Mouse (Mus musculus): ENCODE results near the gene Pnkd. TPM values are rescaled to one million over a fixed set of nuclear protein-coding genes. Genes with fewer than 3 reads are reported as not detected.

Pnkd gene
- polyA plus RNA-seq, 1 experiment from 2014 or later: 112 TPM

DNA sequence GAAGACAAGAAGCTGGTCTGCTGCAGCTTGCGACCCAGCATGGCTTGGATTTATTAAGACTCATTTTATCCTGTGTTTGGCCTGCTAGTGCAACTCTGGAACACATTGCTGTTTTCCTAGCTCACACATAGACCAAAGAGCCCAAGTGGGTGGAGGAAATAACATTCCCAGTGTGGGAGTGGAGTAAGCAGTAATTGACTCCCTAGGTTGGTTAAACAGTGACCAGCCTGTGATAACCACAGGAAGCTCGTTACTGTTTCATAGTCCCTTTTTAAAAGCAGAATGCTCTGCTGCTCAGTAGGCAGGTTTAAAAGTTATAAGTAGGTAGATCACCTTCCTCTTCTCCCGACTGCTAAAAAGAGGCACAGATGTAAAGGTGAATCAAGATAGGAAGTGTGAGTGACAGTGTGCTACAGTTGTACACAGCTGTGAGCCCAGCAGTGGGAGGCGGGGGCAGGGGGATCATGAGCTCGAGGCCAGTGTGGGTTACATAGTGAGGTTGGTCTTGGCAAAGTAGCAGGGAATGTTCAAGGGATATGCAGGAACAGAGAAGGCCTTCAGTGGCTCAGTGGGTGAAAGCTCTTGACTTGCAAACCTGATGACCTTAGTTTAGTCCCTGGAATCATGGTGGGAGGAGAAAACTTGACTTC lies 35.3 kb upstream of the Pnkd start:
- no peak; the same call in 1 of the 2 replicates for ATAC-seq (ENCODE audit: low FRiP score, low read depth)
- Histone ChIP-seq H3K36me3 (peaks cover 70% of the 10 kb centered on the region), H3K9me3 (no peaks in the 10 kb centered on the region), H3K4me2 (replicated peaks) (no peak overlapping the region), H3K4me1 (no peaks in the 10 kb centered on the region), H3K27ac (peak overlapping the region; percentile 28; the same call in 1 of the 2 replicates), H3K4me3 (no peak overlapping the region), H3K9ac (no peak overlapping the region), H3K27me3 (no peaks in the 10 kb centered on the region)
- WGBS: 51% methylated on average over 5 of the region's 5 CpGs

DNA sequence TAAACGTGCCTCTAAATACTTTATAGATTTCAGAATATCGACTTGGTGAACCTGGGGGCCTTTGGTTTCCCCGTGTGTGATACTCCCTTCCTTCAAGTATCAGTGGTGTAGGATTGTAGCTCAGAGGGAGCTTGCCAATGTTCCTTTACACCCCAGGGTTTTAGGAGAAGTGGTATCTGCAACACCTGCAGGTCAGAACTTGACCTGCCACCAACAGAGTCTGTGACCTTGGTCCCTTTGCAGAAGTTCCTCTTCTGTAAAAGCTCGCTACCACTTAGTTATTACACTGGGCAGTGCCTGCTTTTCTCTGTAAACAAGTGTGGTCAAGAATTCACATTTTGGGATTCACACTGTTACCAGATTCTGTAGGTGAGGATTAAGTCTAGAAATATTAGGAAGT lies 34.6 kb upstream of the Pnkd start:
- Histone ChIP-seq H3K36me3 (peaks cover 76% of the 10 kb centered on the region), H3K27ac (no peak overlapping the region), H3K9ac (no peak overlapping the region), H3K4me2 (replicated peaks) (no peak overlapping the region), H3K4me3 (no peak overlapping the region), H3K27me3 (no peaks in the 10 kb centered on the region), H3K9me3 (no peaks in the 10 kb centered on the region), H3K4me1 (no peaks in the 10 kb centered on the region)
- ATAC-seq (ENCODE audit: low FRiP score, low read depth): no peak
- 80% methylated on average over 4 of the region's 4 CpGs for WGBS

DNA sequence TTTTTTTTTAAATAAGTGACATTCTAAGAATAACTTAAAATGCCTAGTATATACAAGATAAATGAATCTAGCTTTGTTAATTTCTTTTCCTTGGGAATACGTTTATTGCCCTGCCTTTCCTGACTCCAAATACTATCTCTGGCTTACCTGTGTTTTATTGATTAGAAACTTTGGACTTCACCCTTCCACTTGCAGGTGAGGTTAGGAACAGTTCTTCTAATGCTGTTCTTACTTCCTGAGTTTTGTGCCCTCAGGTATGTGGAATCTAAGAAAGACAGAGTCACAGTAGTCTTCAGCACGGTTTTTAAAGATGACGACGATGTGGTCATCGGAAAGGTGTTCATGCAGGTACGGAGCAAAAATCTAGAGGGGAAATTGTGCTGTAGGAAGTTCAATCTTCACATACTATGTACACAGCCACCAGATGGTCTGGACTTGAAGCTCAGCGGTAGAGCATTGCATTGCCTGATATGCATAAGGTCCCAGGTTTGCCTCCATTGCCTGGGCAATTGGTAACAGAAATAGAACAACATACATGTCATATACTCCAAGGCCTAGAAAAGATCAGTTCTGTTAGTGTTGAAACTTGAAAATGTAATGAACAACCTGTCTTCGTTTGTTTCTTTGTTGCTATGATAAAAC lies 28.9 kb upstream of the Pnkd start:
- no peak for ATAC-seq (ENCODE audit: low FRiP score, low read depth)
- Histone ChIP-seq H3K4me2 (replicated peaks) (no peak overlapping the region), H3K4me1 (no peaks in the 10 kb centered on the region), H3K9me3 (no peaks in the 10 kb centered on the region), H3K27me3 (no peaks in the 10 kb centered on the region), H3K36me3 (peaks cover 88% of the 10 kb centered on the region), H3K4me3 (no peak overlapping the region), H3K27ac (no peak overlapping the region), H3K9ac (no peak overlapping the region)
- WGBS: 97% methylated on average over 8 of the region's 8 CpGs

- Histone ChIP-seq H3K36me3 (peaks cover 86% of the 10 kb centered on the region), H3K9me3 (no peaks in the 10 kb centered on the region), H3K27ac (no peak overlapping the region), H3K4me2 (replicated peaks) (no peak overlapping the region), H3K9ac (no peak overlapping the region), H3K4me1 (no peaks in the 10 kb centered on the region), H3K4me3 (no peak overlapping the region), H3K27me3 (no peaks in the 10 kb centered on the region)
- ATAC-seq (ENCODE audit: low FRiP score, low read depth): no peak
- 87% methylated on average over 4 of the region's 4 CpGs for WGBS
Measured at GRCm38 (mm10) chr1:74256782-74257181, 27.9 kb upstream of the Pnkd start.

- Histone ChIP-seq H3K4me3 (no peak overlapping the region), H3K36me3 (peaks cover 92% of the 10 kb centered on the region), H3K9me3 (no peaks in the 10 kb centered on the region), H3K27ac (no peak overlapping the region), H3K4me2 (replicated peaks) (no peak overlapping the region), H3K9ac (no peak overlapping the region), H3K4me1 (no peaks in the 10 kb centered on the region), H3K27me3 (no peaks in the 10 kb centered on the region)
- 86% methylated on average over 6 of the region's 6 CpGs for WGBS
- ATAC-seq (ENCODE audit: low FRiP score, low read depth): no peak
Measured at GRCm38 (mm10) chr1:74262510-74262909, 22.2 kb upstream of the Pnkd start.

- Histone ChIP-seq H3K27me3 (no peaks in the 10 kb centered on the region), H3K4me3 (no peak overlapping the region), H3K27ac (no peak overlapping the region), H3K4me2 (replicated peaks) (no peak overlapping the region), H3K9ac (no peak overlapping the region), H3K9me3 (no peaks in the 10 kb centered on the region), H3K36me3 (peaks cover 59% of the 10 kb centered on the region), H3K4me1 (no peaks in the 10 kb centered on the region)
- ATAC-seq (ENCODE audit: low FRiP score, low read depth): no peak
- 88% methylated on average over 8 of the region's 8 CpGs for WGBS
Measured at GRCm38 (mm10) chr1:74268750-74269149, 16.0 kb upstream of the Pnkd start.

- no peak overlapping the region for H3K9ac ChIP-seq
- no peaks in the 10 kb centered on the region for H3K27me3 ChIP-seq
- peaks cover 12% of the 10 kb centered on the region for H3K4me1 ChIP-seq
- no peak overlapping the region for H3K4me2 ChIP-seq (replicated peaks)
- H3K36me3 ChIP-seq: peaks cover 30% of the 10 kb centered on the region
- WGBS: 78% methylated on average over 4 of the region's 4 CpGs
- ATAC-seq (ENCODE audit: low FRiP score, low read depth): no peak
- no peak overlapping the region for H3K4me3 ChIP-seq
- no peaks in the 10 kb centered on the region for H3K9me3 ChIP-seq
- no peak overlapping the region for H3K27ac ChIP-seq
Measured at GRCm38 (mm10) chr1:74271659-74272058, 13.1 kb upstream of the Pnkd start.

GRCm38 (mm10) chr1:74275015-74275414 lies 9.7 kb upstream of the Pnkd start:
- ATAC-seq (ENCODE audit: low FRiP score, low read depth): no peak
- peaks cover 19% of the 10 kb centered on the region for H3K36me3 ChIP-seq
- peaks cover 12% of the 10 kb centered on the region for H3K4me1 ChIP-seq
- H3K4me3 ChIP-seq: no peak overlapping the region
- no peak overlapping the region; the same call in 1 of the 2 replicates for H3K27ac ChIP-seq
- H3K9ac ChIP-seq: no peak overlapping the region
- 7% methylated on average over 9 of the region's 9 CpGs for WGBS
- no peak overlapping the region; the same call in 1 of the 2 replicates for H3K4me2 ChIP-seq (replicated peaks)
- H3K9me3 ChIP-seq: no peaks in the 10 kb centered on the region
- no peaks in the 10 kb centered on the region for H3K27me3 ChIP-seq

- ATAC-seq (ENCODE audit: low FRiP score, low read depth): no peak
- no peak overlapping the region for H3K4me3 ChIP-seq
- 69% methylated on average over 6 of the region's 6 CpGs for WGBS
Measured at GRCm38 (mm10) chr1:74277041-74277440, 7.7 kb upstream of the Pnkd start.

GRCm38 (mm10) chr1:74277883-74278537 lies 6.7 kb upstream of the Pnkd start:
- H3K36me3 ChIP-seq: peaks cover 47% of the 10 kb centered on the region
- no peak overlapping the region for H3K4me3 ChIP-seq
- H3K9ac ChIP-seq: no peak overlapping the region
- no peak overlapping the region for H3K4me2 ChIP-seq (replicated peaks)
- H3K27me3 ChIP-seq: no peaks in the 10 kb centered on the region
- H3K27ac ChIP-seq: no peak overlapping the region
- ATAC-seq (ENCODE audit: low FRiP score, low read depth): no peak
- WGBS: 56% methylated on average over 8 of the region's 8 CpGs
- peaks cover 16% of the 10 kb centered on the region for H3K4me1 ChIP-seq
- no peaks in the 10 kb centered on the region for H3K9me3 ChIP-seq

More at GRCm38 (mm10) chr1:74277041-74277440, 7.7 kb upstream of the Pnkd start:
- H3K9me3 ChIP-seq: no peaks in the 10 kb centered on the region
- no peak overlapping the region for H3K9ac ChIP-seq
- peaks cover 37% of the 10 kb centered on the region for H3K36me3 ChIP-seq
- no peaks in the 10 kb centered on the region for H3K27me3 ChIP-seq
- peaks cover 12% of the 10 kb centered on the region for H3K4me1 ChIP-seq
- no peak overlapping the region for H3K4me2 ChIP-seq (replicated peaks)
- H3K27ac ChIP-seq: no peak overlapping the region

DNA sequence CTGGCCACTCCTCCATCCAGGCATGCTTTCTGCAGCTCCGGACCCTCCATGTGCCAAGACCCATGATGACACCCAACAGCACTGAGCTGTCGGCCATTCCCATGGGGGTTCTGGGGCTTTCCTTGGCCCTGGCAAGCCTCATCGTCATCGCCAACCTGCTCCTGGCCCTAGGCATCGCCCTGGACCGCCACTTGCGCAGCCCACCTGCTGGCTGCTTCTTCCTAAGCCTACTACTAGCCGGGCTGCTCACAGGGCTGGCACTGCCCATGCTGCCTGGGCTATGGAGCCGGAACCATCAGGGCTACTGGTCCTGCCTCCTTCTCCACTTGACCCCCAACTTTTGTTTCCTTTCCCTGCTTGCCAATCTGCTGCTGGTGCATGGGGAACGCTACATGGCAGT lies 6.2 kb upstream of the Pnkd start, which contains the start of gene Gpbar1:
Gene Gpbar1, plus strand, starts transcription at position 13 of the 400 bp plus-strand sequence.
- no peaks in the 10 kb centered on the region for H3K27me3 ChIP-seq
- 93% methylated on average over 10 of the region's 10 CpGs for WGBS
- H3K4me1 ChIP-seq: peaks cover 21% of the 10 kb centered on the region
- H3K4me2 ChIP-seq (replicated peaks): no peak within 1 kb of the TSS
- ATAC-seq (ENCODE audit: low FRiP score, low read depth): no peak
- H3K27ac ChIP-seq: no peak within 1 kb of the TSS
- H3K4me3 ChIP-seq: no peak within 1 kb of the TSS
- no peaks in the 10 kb centered on the region for H3K9me3 ChIP-seq
- H3K9ac ChIP-seq: no peak within 1 kb of the TSS
- peaks cover 50% of the 10 kb centered on the region for H3K36me3 ChIP-seq

DNA sequence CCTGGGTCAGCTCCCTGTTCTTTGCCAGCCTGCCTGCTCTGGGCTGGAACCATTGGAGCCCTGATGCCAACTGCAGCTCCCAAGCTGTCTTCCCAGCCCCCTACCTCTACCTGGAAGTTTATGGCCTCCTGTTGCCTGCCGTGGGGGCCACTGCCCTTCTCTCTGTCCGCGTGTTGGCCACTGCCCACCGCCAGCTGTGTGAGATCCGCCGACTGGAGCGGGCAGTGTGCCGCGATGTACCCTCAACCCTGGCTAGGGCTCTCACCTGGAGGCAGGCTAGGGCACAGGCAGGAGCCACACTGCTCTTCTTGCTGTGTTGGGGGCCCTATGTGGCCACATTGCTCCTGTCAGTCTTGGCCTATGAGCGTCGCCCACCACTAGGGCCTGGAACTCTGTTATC lies 5.7 kb upstream of the Pnkd start:
- ATAC-seq (ENCODE audit: low FRiP score, low read depth): no peak
- H3K36me3 ChIP-seq: peaks cover 50% of the 10 kb centered on the region

More for the DNA sequence above, 5.7 kb upstream of the Pnkd start:
- no peaks in the 10 kb centered on the region for H3K27me3 ChIP-seq
- 94% methylated on average over 11 of the region's 11 CpGs for WGBS
- H3K4me1 ChIP-seq: peaks cover 24% of the 10 kb centered on the region
- H3K4me3 ChIP-seq: no peak overlapping the region
- H3K4me2 ChIP-seq (replicated peaks): no peak overlapping the region
- no peak overlapping the region for H3K27ac ChIP-seq
- no peak overlapping the region for H3K9ac ChIP-seq
- H3K9me3 ChIP-seq: no peaks in the 10 kb centered on the region

Measured in limb, embryonic 13.5 days (tissue).